Mouse (Mus musculus) midbrain, embryonic 15.5 days (tissue): ENCODE data around the gene Zfp784. TPM values are rescaled to one million over a fixed set of nuclear protein-coding genes. Genes with fewer than 3 reads are reported as not detected.
A peak's percentile ranks its signal among the peaks of the same experiment; 100 is the strongest.
"Not testable (repeated sequence)": the region's sequence is repeated elsewhere in the genome, so short reads cannot be mapped to it uniquely, and the experiment has no call there.

ENCODE experiments used
- ATAC-seq: fragments of 200-750 bp; cut with Nextera tagmentation; replicated peaks from 2 replicates; pipeline ENCODE4 v1.8.0; 2017; ENCODE audit warnings: moderate TSS enrichment
- H3K27ac ChIP-seq: fragments of 300-500 bp; sonication (generic); 2 replicates; pipeline ENCODE4 v1.5.1; 2015; ENCODE audit warnings: mild to moderate bottlenecking, inconsistent platforms
- H3K27me3 ChIP-seq: fragments of 300-500 bp; sonication (generic); replicated peaks from 2 replicates; pipeline ENCODE4 v1.6.1; 2015; ENCODE audit warnings: inconsistent platforms
- H3K36me3 ChIP-seq: fragments of 300-500 bp; sonication (generic); replicated peaks from 2 replicates; pipeline ENCODE4 v1.6.1; 2015; ENCODE audit warnings: inconsistent platforms
- H3K4me1 ChIP-seq: fragments of 300-500 bp; sonication (generic); 2 replicates; pipeline ENCODE4 v1.6.1; 2015; ENCODE audit warnings: inconsistent platforms
- H3K4me2 ChIP-seq: fragments of 300-500 bp; sonication (generic); 2 replicates; pipeline ENCODE4 v1.6.1; 2015; ENCODE audit warnings: inconsistent platforms, mild to moderate bottlenecking, moderate library complexity
- H3K4me3 ChIP-seq: fragments of 300-500 bp; sonication (generic); 2 replicates; pipeline ENCODE4 v1.5.1; 2015; ENCODE audit warnings: mild to moderate bottlenecking, inconsistent platforms
- H3K9ac ChIP-seq: fragments of 300-500 bp; sonication (generic); 2 replicates; pipeline ENCODE4 v1.6.1; 2015; ENCODE audit warnings: mild to moderate bottlenecking, inconsistent platforms
- H3K9me3 ChIP-seq: fragments of 300-500 bp; sonication (generic); 2 replicates; pipeline ENCODE4 v1.6.1; 2016; ENCODE audit warnings: inconsistent platforms
- WGBS: fragments of 180-500 bp; shearing (Covaris S2); methylation state at CpG from one replicate; pipeline ENCODE4 v1.1.7; 2015; ENCODE audit warnings: mixed read lengths; 5-methylcytosine and 5-hydroxymethylcytosine counted together
- polyA plus RNA-seq: library from polyadenylated mRNA; unstranded; fragments of >200 nt; fragmentation: Nextera tagmentation; extraction: Ambion mirVana; gene quantifications from 2 replicates; pipeline ENCODE4 v1.2.1, GENCODE M21; 2015

Gene Zfp784
- polyA plus RNA-seq, 1 experiment from 2014 or later: 13.5 TPM

DNA sequence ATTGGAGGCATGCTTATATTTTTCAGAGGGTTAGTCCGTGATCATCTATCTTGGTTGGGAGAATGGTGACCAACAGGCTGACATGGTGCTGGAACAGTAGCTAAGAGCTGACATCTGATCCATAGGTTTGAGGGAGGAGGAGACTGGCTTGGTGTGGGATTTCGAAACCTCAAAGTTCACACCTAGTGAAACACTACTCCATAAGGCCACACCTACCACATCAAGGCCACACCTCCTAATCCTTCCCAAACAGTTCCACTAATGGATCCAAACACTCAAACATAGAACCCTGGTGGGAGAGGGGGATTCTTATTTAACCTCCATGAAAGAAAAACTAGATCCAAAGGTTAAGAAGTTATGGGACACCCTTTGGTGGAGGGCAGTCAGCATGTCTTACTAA, 21.3 kb downstream of the Zfp784 start:
- Histone ChIP-seq H3K36me3 (peaks cover 7% of the 10 kb centered on the region), H3K4me1 (peaks cover 26% of the 10 kb centered on the region), H3K27ac (no peak overlapping the region), H3K9ac (no peak overlapping the region), H3K27me3 (no peaks in the 10 kb centered on the region), H3K9me3 (no peaks in the 10 kb centered on the region), H3K4me3 (no peak overlapping the region), H3K4me2 (no peak overlapping the region)
- 96% methylated on average over 2 of the region's 2 CpGs for WGBS
- ATAC-seq: no peak

DNA sequence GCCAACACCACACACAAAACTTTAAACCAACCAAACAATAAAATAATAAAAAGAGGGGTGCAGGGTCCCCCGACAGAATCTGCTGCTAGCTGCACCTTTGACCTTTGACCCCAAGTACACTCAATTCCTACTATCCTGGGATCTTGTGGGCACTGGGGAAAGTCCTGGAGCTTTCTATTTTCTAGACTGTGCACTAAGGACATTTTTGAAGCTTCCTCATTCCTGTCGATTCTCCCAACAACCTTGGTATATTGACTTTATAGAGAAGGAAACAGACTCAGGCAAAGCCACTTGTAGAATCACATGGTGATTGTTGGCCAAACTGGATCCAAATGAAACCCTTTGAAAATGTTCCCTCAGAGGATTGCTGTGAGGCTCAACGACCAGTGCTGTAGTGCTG, 22.2 kb downstream of the Zfp784 start:
- 70% methylated on average over 3 of the region's 3 CpGs for WGBS
- H3K4me3 ChIP-seq: peak overlapping the region; percentile 84
- H3K27me3 ChIP-seq: no peaks in the 10 kb centered on the region
- H3K9me3 ChIP-seq: no peaks in the 10 kb centered on the region
- peak overlapping the region; percentile 61 for H3K9ac ChIP-seq
- peaks cover 15% of the 10 kb centered on the region for H3K36me3 ChIP-seq
- H3K4me1 ChIP-seq: peaks cover 18% of the 10 kb centered on the region
- peak overlapping the region; percentile 57 for H3K4me2 ChIP-seq
- H3K27ac ChIP-seq: peak overlapping the region; percentile 98
- no peak for ATAC-seq

- WGBS: under 1% methylated on average over 73 of the region's 76 CpGs
- Histone ChIP-seq H3K27ac (peak within 1 kb of the TSS; percentile 98), H3K9ac (peak within 1 kb of the TSS; percentile 87), H3K9me3 (no peaks in the 10 kb centered on the region), H3K4me3 (peak within 1 kb of the TSS; percentile 84), H3K4me1 (peaks cover 15% of the 10 kb centered on the region), H3K36me3 (peaks cover 22% of the 10 kb centered on the region), H3K27me3 (no peaks in the 10 kb centered on the region), H3K4me2 (peak within 1 kb of the TSS; percentile 57)
- ATAC-seq: peak; percentile 83
Measured at GRCm38 (mm10) chr7:5015118-5016001, 22.9 kb downstream of the Zfp784 start, which contains the start of gene Gm44973. Gene Gm44973, plus strand, starts transcription at chr7:5015496.

DNA sequence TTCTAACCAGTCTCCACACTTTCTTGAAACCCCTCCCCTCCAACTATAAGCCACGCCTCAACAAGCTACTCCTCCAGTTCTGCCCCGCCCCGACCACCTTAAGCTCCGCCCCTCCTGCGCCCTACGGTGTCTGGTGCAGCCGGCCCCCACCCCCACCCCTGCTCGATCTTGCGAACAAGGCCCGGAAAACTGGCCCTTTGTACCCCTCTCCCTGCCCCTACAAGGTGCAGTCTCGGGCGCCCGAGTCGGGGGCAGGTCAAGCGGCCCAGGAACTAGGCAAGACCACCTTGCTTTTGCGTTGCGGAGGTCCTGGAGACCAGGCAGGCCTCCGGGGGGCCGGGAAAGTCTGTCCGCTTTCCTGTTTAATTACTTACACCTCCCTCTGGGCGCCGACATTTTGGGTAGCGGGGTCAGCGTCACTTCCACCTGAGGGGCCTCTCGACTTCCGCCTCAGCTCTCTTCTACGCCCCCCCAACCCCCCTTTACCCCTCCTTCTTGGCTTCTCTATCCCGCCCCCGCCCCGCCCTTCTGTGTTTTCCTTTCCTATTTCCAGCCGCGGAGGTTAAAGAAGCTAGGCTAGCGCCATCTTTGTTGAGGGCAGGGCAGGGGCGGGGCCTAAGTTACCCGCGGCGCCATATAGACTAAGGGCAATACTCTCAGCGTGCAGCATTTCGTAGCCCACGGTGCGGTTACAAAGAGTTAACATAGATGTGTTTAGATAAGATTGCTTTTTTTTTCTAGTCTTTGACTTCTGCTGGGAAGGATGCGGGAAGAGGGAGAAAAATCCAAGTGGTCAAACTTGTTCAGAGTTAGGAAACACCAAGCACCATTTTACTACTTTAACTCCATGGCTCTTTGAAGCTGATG, 23.8 kb downstream of the Zfp784 start, which contains the start of the genes Zfp524 and Fiz1:
TSS of gene Zfp524 (plus strand) at position 165 of the 867 bp plus-strand sequence.
TSS of gene Fiz1 (minus strand) at position 447 of the 867 bp plus-strand sequence.
- Histone ChIP-seq H3K36me3 (peaks cover 30% of the 10 kb centered on the region), H3K4me3 (peak within 1 kb of the TSS; percentile 84), H3K27ac (peak within 1 kb of the TSS; percentile 98), H3K4me1 (peaks cover 14% of the 10 kb centered on the region), H3K27me3 (no peaks in the 10 kb centered on the region), H3K9me3 (no peaks in the 10 kb centered on the region), H3K9ac (peak within 1 kb of the TSS; percentile 87), H3K4me2 (peak within 1 kb of the TSS; percentile 57)
- WGBS: under 1% methylated on average over 42 of the region's 42 CpGs
- ATAC-seq: peak; percentile 87

DNA sequence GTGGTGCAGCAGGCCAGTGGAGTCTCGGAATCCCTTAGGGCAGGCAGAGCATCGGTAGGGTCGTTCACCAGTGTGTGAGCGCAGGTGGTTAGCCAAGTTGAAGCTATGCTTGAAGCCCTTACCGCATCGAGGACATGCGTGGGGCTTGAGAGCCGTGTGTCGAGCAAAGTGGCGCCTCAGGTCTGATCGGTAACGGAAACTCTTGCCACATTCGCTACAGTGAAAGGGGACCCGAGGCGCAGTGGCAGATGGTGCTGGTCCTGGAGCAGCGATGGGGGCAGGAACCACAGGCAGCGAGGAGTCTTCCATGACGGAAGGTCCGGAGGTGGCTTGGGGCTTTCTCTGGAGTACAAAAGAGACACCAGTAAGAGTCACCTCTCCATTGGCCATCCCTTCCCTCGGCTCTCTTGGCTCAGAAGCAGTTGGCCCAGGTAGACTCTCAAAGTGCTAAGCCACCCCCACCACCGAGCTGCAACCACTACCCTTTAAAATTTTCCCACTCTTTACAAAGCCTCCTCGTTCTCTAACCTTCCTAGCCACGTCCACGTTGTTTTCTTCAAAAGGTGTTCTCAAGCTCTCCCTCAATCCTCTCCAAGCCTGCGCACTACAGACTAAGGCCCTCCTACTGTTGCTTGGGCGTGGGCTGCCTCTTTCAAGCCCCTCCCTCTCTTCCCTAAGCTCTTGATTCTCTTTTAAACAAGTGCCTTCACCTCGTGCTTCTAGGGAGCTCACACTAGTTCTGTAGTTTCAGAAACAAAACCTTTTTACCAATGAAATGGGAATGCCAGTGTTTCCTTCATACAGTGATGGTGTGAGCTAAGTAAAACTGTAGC, 25.3 kb downstream of the Zfp784 start:
- H3K9me3 ChIP-seq: no peaks in the 10 kb centered on the region
- H3K36me3 ChIP-seq: peaks cover 46% of the 10 kb centered on the region
- H3K27me3 ChIP-seq: no peaks in the 10 kb centered on the region
- no peak overlapping the region for H3K9ac ChIP-seq
- H3K4me2 ChIP-seq: no peak overlapping the region
- H3K27ac ChIP-seq: no peak overlapping the region
- H3K4me3 ChIP-seq: no peak overlapping the region
- no peak for ATAC-seq
- WGBS: 91% methylated on average over 27 of the region's 27 CpGs
- H3K4me1 ChIP-seq: peaks cover 11% of the 10 kb centered on the region; the same call in 1 of the 2 replicates

GRCm38 (mm10) chr7:5008229-5008628, 30.0 kb downstream of the Zfp784 start:
- H3K36me3 ChIP-seq: peaks cover 60% of the 10 kb centered on the region
- 96% methylated on average over 26 of the region's 26 CpGs for WGBS
- no peak overlapping the region for H3K9ac ChIP-seq
- H3K4me2 ChIP-seq: no peak overlapping the region
- no peak overlapping the region for H3K27ac ChIP-seq
- no peaks in the 10 kb centered on the region for H3K27me3 ChIP-seq
- H3K9me3 ChIP-seq: no peaks in the 10 kb centered on the region
- no peak overlapping the region for H3K4me3 ChIP-seq
- peaks cover 1% of the 10 kb centered on the region; the same call in 1 of the 2 replicates for H3K4me1 ChIP-seq
- ATAC-seq: no peak

DNA sequence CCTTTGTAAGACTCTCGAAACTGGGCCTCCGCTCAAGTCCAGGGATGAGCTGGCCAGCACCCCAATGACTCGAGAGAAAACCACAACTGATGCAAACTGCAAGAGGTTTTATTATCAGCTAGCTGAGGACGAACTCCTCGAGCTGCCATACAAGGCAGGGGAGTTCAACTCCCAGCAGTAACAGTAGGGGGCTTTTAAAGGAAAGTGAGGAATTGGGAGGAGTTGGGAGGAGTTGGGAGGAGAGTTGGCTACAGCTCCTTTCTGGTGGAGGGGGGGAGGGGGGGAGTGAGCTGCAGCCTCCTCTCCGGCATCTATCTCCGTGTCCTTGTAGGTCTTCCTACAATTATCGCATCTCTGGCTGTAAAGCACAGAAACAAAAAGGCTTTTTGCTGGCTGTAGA, 35.4 kb downstream of the Zfp784 start:
- WGBS: 71% methylated on average over 8 of the region's 8 CpGs

DNA sequence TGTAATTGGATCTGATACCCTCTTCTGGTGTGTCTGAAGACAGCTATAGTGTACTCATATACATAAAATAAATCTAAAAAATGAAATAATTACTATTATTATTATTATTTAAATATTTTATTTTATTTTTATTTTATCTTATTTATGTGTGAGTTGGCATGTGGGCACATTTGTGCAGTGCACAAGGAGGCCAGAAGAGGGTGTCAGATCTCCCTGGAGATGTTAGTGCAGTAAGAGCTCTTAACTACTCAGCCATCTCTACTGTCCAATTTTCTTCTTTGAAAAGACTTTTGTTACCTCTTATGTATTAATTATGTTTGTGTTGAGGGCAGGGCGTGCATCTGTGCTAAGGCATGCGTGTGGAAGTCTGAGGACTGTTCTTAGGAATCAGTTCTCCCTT, 38.4 kb downstream of the Zfp784 start:
- H3K9me3 ChIP-seq: no peaks in the 10 kb centered on the region
- H3K9ac ChIP-seq: no peak overlapping the region
- H3K4me3 ChIP-seq: no peak overlapping the region
- no peaks in the 10 kb centered on the region for H3K27me3 ChIP-seq
- ATAC-seq: no peak
- WGBS: 76% methylated on average over 2 of the region's 2 CpGs
- H3K4me2 ChIP-seq: no peak overlapping the region
- H3K4me1 ChIP-seq: peaks cover 14% of the 10 kb centered on the region
- H3K27ac ChIP-seq: no peak overlapping the region
- no peaks in the 10 kb centered on the region for H3K36me3 ChIP-seq

More for the DNA sequence above, 35.4 kb downstream of the Zfp784 start:
- not testable (repeated sequence) for H3K27ac ChIP-seq, H3K4me2 ChIP-seq, H3K9me3 ChIP-seq, H3K9ac ChIP-seq, H3K4me3 ChIP-seq, H3K4me1 ChIP-seq, ATAC-seq, H3K27me3 ChIP-seq
- peaks cover 15% of the 10 kb centered on the region for H3K36me3 ChIP-seq

DNA sequence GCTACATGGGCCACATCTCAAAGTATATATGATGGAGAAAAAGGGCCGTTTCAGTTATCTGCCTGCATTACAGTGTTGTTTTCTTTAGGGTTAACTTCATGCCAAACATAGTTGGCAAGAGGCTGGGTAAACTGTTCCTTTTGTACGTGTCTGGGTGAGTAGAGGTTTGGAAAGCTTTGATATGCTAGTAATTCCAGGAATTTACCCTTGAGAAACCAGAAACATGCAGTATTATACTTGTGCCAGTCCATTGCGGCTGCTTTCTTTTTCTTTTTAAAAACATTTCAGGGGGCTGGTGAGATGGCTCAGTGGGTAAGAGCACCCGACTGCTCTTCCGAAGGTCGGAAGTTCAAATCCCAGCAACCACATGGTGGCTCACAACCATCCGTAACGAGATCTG, 41.3 kb downstream of the Zfp784 start:
- Histone ChIP-seq H3K4me1 (peaks cover 42% of the 10 kb centered on the region), H3K4me3 (peak overlapping the region; percentile 82), H3K27me3 (no peaks in the 10 kb centered on the region), H3K4me2 (peak overlapping the region; percentile 75), H3K27ac (peak overlapping the region; percentile 81), H3K36me3 (peaks cover 14% of the 10 kb centered on the region; the same call in 1 of the 2 replicates), H3K9me3 (no peaks in the 10 kb centered on the region), H3K9ac (peak overlapping the region; percentile 63)
- 65% methylated on average over 8 of the region's 8 CpGs for WGBS
- no peak for ATAC-seq

GRCm38 (mm10) chr7:4996003-4996895, 42.0 kb downstream of the Zfp784 start, which contains the start of gene Zfp579:
Gene Zfp579, minus strand, starts transcription at chr7:4996158.
- Histone ChIP-seq H3K4me2 (peak within 1 kb of the TSS; percentile 75), H3K9me3 (no peaks in the 10 kb centered on the region), H3K36me3 (peaks cover 20% of the 10 kb centered on the region; the same call in 1 of the 2 replicates), H3K27ac (peak within 1 kb of the TSS; percentile 81), H3K4me3 (peak within 1 kb of the TSS; percentile 82), H3K9ac (peak within 1 kb of the TSS; percentile 95), H3K27me3 (no peaks in the 10 kb centered on the region), H3K4me1 (peaks cover 42% of the 10 kb centered on the region)
- ATAC-seq: peak; percentile 85
- 3% methylated on average over 20 of the region's 26 CpGs for WGBS
